Mouse (Mus musculus) liver, postnatal 0 days (tissue): ENCODE measurements at regions not wholly inside any gene's neighbourhood (a gene's known extent, or its start where the extent isn't known, plus 50 kb on each side); places are given as distances from the start of the nearest gene placed in this dataset.

ENCODE experiments used
- ATAC-seq: fragments of 200-750 bp; cut with Nextera tagmentation; 2 replicates; pipeline ENCODE4 v1.8.0; 2017; ENCODE audit warnings: mild to moderate bottlenecking, moderate library complexity
- DNase-seq: peaks from one replicate; pipeline ENCODE4 v3.0.0-alpha.2; 2016
- H3K27ac ChIP-seq: fragments of 300-500 bp; sonication (generic); 2 replicates; pipeline ENCODE4 v1.5.1; 2014; ENCODE audit warnings: antibody characterized with exemption, moderate library complexity, mild to moderate bottlenecking, low read depth
- H3K27me3 ChIP-seq: fragments of 300-500 bp; sonication (generic); 2 replicates; pipeline ENCODE4 v1.6.1; 2014; ENCODE audit warnings: low read length, control low read depth, mixed read lengths; ENCODE audit not compliant: insufficient read depth
- H3K36me3 ChIP-seq: fragments of 300-500 bp; sonication (generic); replicated peaks from 2 replicates; pipeline ENCODE4 v1.6.1; 2014; ENCODE audit warnings: mild to moderate bottlenecking, control low read depth, low read length, moderate library complexity, mixed read lengths; ENCODE audit not compliant: insufficient read depth
- H3K4me1 ChIP-seq: fragments of 300-500 bp; sonication (generic); 2 replicates; pipeline ENCODE4 v1.6.1; 2014; ENCODE audit warnings: antibody characterized with exemption, mild to moderate bottlenecking, control low read depth; ENCODE audit not compliant: insufficient read depth
- H3K4me2 ChIP-seq: fragments of 300-500 bp; sonication (generic); 2 replicates; pipeline ENCODE4 v1.6.1; 2014; ENCODE audit warnings: low read depth, mild to moderate bottlenecking, low read length, moderate library complexity, mixed read lengths
- H3K4me3 ChIP-seq: fragments of 300-500 bp; sonication (generic); 2 replicates; pipeline ENCODE4 v1.5.1; 2014; ENCODE audit warnings: low read depth, low read length
- H3K9ac ChIP-seq: fragments of 300-500 bp; sonication (generic); replicated peaks from 2 replicates; pipeline ENCODE4 v1.6.1; 2014; ENCODE audit warnings: mild to moderate bottlenecking, moderate library complexity
- H3K9me3 ChIP-seq: fragments of 300-500 bp; sonication (generic); 2 replicates; pipeline ENCODE4 v1.6.1; 2016; ENCODE audit warnings: mild to moderate bottlenecking, control low read depth, low read length, mixed read lengths
- CTCF ChIP-seq: sonication (generic); IDR thresholded peaks from 2 replicates; pipeline ENCODE4 v1.5.1; 2016; ENCODE audit warnings: antibody characterized with exemption, low read depth
- EP300 ChIP-seq: IDR thresholded peaks from 2 replicates; pipeline ENCODE4 v1.6.1; 2016; ENCODE audit warnings: antibody characterized with exemption, low read depth, mild to moderate bottlenecking
- WGBS: fragments of 180-500 bp; shearing (Covaris S2); extraction: QIAGEN DNeasy Blood & Tissue Kit; methylation state at CpG from one replicate; pipeline ENCODE4 v1.1.7; 2014; ENCODE audit not compliant: insufficient replicate concordance; 5-methylcytosine and 5-hydroxymethylcytosine counted together

DNA sequence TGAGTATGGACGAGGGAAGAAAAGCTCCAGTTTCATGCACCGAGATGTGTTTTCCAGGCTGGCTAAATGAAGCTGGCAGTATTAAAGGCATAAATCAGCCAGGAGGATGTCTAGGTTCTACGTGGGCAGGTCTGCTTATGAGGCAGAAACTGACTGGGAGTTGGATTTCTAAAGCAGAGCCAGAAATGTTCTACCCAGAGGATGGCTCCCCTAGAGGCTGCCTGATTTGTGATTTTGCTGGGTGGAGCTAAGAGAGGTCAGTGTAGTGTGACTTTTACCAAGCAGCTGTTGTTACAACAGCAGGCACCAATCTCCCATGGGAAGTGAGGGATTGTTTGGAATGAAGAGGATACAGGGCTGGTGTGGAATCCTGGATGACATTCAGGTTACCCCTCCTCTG lies 686.0 kb downstream of the Gm9195 start:
- 66% methylated on average over 3 of the region's 3 CpGs for WGBS
- Histone ChIP-seq H3K27me3 (no peaks in the 10 kb centered on the region), H3K9ac (no peak overlapping the region), H3K4me2 (no peak overlapping the region), H3K4me3 (no peak overlapping the region), H3K36me3 (no peaks in the 10 kb centered on the region), H3K4me1 (no peaks in the 10 kb centered on the region), H3K27ac (no peak overlapping the region), H3K9me3 (no peaks in the 10 kb centered on the region)
- TF ChIP-seq EP300: no peak
- TF ChIP-seq CTCF: no peak
- ATAC-seq (no peak), DNase-seq (no peak)

GRCm38 (mm10) chr14:71799861-71800260 lies 691.8 kb downstream of the Gm9195 start:
- TF ChIP-seq CTCF: no peak
- TF ChIP-seq EP300: no peak
- DNase-seq (no peak), ATAC-seq (no peak)
- WGBS: 52% methylated on average over 4 of the region's 4 CpGs
- Histone ChIP-seq H3K9ac (no peak overlapping the region), H3K36me3 (no peaks in the 10 kb centered on the region), H3K4me3 (no peak overlapping the region), H3K27ac (no peak overlapping the region), H3K9me3 (no peaks in the 10 kb centered on the region), H3K27me3 (no peaks in the 10 kb centered on the region), H3K4me1 (no peaks in the 10 kb centered on the region), H3K4me2 (no peak overlapping the region)

- no peak overlapping the region for H3K4me3 ChIP-seq
- no peaks in the 10 kb centered on the region for H3K27me3 ChIP-seq
- H3K9ac ChIP-seq: no peak overlapping the region
- no peak overlapping the region for H3K4me2 ChIP-seq
- H3K9me3 ChIP-seq: no peaks in the 10 kb centered on the region
- 40% methylated on average over 3 of the region's 3 CpGs for WGBS
- no peak for ATAC-seq
- no peaks in the 10 kb centered on the region for H3K4me1 ChIP-seq
- no peak overlapping the region for H3K27ac ChIP-seq
- DNase-seq: no peak
- TF ChIP-seq CTCF: no peak
- H3K36me3 ChIP-seq: no peaks in the 10 kb centered on the region
These were observed 695.9 kb downstream of the Gm9195 start for GRCm38 (mm10) chr14:71795713-71796112.

DNA sequence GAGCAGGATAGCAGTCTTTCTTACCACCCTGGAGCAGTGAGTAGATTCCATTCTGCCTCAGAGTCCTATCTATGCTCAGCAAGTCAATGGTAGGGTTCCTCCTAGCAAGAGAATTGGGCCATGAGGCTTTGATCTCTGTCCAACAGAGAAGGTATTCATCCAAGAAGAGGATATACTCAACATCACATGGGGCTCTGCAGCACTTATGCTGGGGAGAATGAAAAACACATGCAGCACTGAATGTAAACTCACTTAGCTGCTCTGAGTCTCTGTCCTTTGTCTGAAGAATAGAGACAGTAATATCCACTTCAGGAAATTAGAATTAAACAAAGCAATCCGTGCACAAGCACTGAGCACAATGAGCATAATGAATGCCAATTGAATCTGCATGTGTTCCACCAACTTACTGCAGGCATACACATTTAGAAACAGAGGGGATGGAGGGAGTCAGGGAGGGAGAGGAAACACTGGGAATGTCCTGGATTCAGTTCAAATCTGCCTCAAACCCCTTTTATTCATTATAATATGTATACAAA lies 714.6 kb downstream of the Gm9195 start:
- H3K27me3 ChIP-seq: no peaks in the 10 kb centered on the region
- H3K9me3 ChIP-seq: no peaks in the 10 kb centered on the region
- no peaks in the 10 kb centered on the region for H3K36me3 ChIP-seq
- H3K4me2 ChIP-seq: no peak overlapping the region
- no peak overlapping the region for H3K27ac ChIP-seq
- no peak for ATAC-seq
- no peak overlapping the region for H3K4me3 ChIP-seq
- DNase-seq: no peak
- TF ChIP-seq EP300 (no peak), CTCF (no peak)
- no peak overlapping the region for H3K9ac ChIP-seq
- 37% methylated on average over 1 of the region's 1 CpGs for WGBS
- no peaks in the 10 kb centered on the region for H3K4me1 ChIP-seq

GRCm38 (mm10) chr14:71766856-71767255 lies 724.8 kb downstream of the Gm9195 start:
- H3K4me1 ChIP-seq: no peaks in the 10 kb centered on the region
- TF ChIP-seq CTCF: no peak
- TF ChIP-seq EP300: no peak
- WGBS: 63% methylated on average over 1 of the region's 1 CpGs
- no peak overlapping the region for H3K27ac ChIP-seq
- H3K9me3 ChIP-seq: no peaks in the 10 kb centered on the region
- no peak for DNase-seq
- no peak overlapping the region for H3K4me3 ChIP-seq
- H3K27me3 ChIP-seq: no peaks in the 10 kb centered on the region
- no peak overlapping the region for H3K9ac ChIP-seq
- no peaks in the 10 kb centered on the region for H3K36me3 ChIP-seq
- no peak for ATAC-seq
- H3K4me2 ChIP-seq: no peak overlapping the region

DNA sequence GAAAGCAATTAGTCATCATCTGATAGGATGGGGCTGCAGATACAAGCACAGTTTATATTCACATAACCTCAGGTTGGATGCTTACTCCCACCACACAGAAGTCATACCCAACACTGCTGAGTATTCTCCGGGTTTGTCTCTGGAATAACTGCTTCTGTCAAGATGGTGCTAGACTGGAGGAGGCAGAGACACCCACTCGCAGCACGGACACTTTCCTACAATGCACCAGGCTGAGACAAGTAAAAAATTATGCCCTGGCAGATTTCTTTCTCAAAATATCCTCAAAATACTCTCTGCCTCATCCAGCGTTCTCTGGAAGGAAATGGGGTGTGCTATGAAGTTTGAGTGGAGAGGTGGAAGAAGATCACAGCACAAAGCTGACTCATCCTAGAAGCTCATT lies 763.1 kb downstream of the Gm9195 start:
- Histone ChIP-seq H3K4me3 (no peak overlapping the region), H3K9ac (no peak overlapping the region), H3K27ac (no peak overlapping the region), H3K9me3 (no peaks in the 10 kb centered on the region), H3K36me3 (no peaks in the 10 kb centered on the region), H3K4me1 (no peaks in the 10 kb centered on the region), H3K4me2 (no peak overlapping the region), H3K27me3 (no peaks in the 10 kb centered on the region)
- DNase-seq (no peak), ATAC-seq (no peak)
- 71% methylated on average over 4 of the region's 4 CpGs for WGBS
- no peak for TF ChIP-seq EP300
- no peak for TF ChIP-seq CTCF

- H3K4me1 ChIP-seq: no peaks in the 10 kb centered on the region
- WGBS: 41% methylated on average over 2 of the region's 2 CpGs
- no peaks in the 10 kb centered on the region for H3K27me3 ChIP-seq
- no peaks in the 10 kb centered on the region for H3K36me3 ChIP-seq
- H3K4me3 ChIP-seq: no peak overlapping the region
- H3K27ac ChIP-seq: no peak overlapping the region
- DNase-seq: no peak
- H3K9me3 ChIP-seq: no peaks in the 10 kb centered on the region
- no peak overlapping the region for H3K9ac ChIP-seq
- no peak overlapping the region for H3K4me2 ChIP-seq
- ATAC-seq: no peak
- TF ChIP-seq EP300 (no peak), CTCF (no peak)
These were observed 768.1 kb downstream of the Gm9195 start for GRCm38 (mm10) chr14:71723526-71723925.
